Mouse (Mus musculus) neutrophil, adult 5-6 weeks (primary cell): Measurements from ENCODE around the gene Tmem150b. TPM values are rescaled to one million over a fixed set of nuclear protein-coding genes. Genes with fewer than 3 reads are reported as not detected.
A peak's percentile ranks its signal among the peaks of the same experiment; 100 is the strongest.

Experiments used
- ATAC-seq: fragments of 151-379, 151-347 bp; 2 replicates; pipeline ENCODE4 v1.8.0; 2017; ENCODE audit warnings: mild to moderate bottlenecking, moderate TSS enrichment; ENCODE audit not compliant: insufficient number of reproducible peaks, poor library complexity, low FRiP score, severe bottlenecking; ENCODE audit errors: extremely low read depth
- total RNA-seq: library from RNA; stranded (forward); fragments of 200-1000 nt; gene quantifications from 2 replicates; pipeline ENCODE4 v1.2.3, GENCODE M21; 2017

The Tmem150b gene
- total RNA-seq, 1 experiment from 2014 or later = 0.35 TPM

DNA sequence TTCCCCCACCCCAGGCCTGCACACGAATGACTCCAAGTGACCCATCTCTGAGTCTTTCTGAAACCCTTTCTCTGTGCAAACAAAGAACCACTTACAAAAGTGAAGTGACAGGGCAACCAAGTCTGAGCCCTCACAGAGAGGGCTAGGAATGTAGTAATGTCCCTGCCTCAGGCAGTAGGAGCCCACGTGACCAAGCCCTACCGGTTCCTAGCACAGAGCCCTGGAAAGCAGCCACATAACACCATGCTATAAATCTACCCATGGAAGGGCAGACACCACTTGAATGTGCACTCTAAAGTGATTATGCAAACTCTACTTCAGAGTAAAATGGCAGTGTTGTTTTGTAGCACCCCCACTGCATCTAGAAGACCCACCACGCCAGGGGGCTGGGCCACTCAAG lies 53.1 kb downstream of the Tmem150b start:
- no peak for ATAC-seq

DNA sequence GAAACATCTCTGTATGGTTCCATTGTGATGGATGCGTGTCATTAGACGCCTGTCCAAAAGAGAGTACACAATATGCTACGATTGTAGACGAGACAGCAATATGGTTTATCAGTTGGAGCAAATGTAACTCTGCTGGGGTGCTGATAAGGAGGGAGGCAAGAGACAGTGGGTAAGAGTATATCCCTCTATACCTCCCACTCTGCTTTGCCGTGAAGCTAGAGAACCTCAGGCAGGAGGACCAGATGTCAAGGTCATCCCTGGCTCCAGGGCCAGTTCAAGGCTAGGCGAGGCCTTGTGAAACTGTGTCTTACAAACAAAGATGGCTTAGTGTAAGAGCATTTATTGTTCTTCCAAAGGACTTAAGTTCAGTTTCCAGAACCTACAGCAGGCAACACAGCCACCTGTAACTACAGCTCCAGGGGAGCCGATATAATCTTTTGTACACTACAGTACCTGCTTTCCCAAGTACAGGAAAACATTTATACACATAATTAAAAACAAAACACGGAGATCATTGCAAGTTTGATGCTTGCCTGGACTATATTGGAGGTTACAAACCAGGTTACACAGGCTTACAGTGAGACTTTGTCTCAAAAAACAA lies 54.3 kb downstream of the Tmem150b start:
- no peak for ATAC-seq

GRCm38 (mm10) chr7:4669156-4669555 lies 55.9 kb downstream of the Tmem150b start:
- no peak for ATAC-seq

- no peak for ATAC-seq
These were observed 56.5 kb downstream of the Tmem150b start for GRCm38 (mm10) chr7:4668506-4668905.

GRCm38 (mm10) chr7:4666871-4667270 lies 58.2 kb downstream of the Tmem150b start:
- ATAC-seq = no peak

- ATAC-seq = no peak
These were observed 61.3 kb downstream of the Tmem150b start for GRCm38 (mm10) chr7:4663742-4664141.

DNA sequence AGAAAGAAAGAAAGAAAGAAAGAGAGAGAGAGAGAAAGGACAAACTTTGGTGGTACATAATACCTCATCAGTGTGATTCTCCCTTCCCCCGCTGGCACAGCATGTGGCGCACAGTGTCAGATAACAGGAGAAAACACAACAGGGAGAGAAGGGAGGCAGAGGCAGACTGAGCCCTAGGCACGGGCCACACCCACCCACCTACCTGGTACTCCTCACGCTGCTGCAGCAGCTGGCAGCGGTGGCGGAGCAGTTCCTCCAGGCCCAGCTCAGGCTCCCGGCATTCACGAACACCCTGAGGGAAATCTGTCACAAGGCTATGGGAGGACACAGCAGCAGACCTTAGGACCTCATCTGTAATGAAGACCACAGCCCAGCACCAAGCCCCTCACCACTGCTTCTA lies 61.9 kb downstream of the Tmem150b start:
- no peak for ATAC-seq

DNA sequence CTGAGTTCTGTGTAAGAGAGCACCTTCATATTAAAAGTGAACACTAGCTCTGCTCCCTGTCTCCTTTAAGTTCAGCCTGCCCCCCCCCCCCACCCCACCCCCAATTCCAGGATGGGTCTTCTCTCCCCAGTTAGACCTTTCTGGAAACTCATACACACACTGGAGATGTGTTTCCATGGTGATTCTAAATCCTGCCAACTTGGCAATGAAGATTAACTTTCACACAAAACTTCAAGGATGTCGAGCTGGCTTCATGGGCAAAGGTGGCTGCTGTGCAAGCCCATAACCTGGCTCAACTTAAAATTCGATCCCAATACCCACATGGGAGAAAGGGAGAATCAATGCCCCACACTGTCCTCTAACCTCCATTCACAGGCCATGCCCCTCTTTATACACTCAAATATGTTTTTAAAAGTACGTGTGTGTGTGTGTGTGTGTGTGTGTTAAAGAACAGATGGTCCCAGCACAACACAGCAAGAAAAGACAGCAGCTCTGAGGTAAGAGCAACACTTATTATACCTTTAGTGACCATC lies 65.1 kb downstream of the Tmem150b start:
- no peak for ATAC-seq

- peak; percentile 80 for ATAC-seq
These were observed 66.0 kb downstream of the Tmem150b start, which contains the start of gene Ppp6r1 for GRCm38 (mm10) chr7:4658912-4659551. Ppp6r1 (minus strand) TSS chr7:4659019.

- 0 out of 2 replicates have a peak, but pooled peaks have one; percentile 1 for ATAC-seq
These were observed 66.7 kb downstream of the Tmem150b start for GRCm38 (mm10) chr7:4658128-4658907.

DNA sequence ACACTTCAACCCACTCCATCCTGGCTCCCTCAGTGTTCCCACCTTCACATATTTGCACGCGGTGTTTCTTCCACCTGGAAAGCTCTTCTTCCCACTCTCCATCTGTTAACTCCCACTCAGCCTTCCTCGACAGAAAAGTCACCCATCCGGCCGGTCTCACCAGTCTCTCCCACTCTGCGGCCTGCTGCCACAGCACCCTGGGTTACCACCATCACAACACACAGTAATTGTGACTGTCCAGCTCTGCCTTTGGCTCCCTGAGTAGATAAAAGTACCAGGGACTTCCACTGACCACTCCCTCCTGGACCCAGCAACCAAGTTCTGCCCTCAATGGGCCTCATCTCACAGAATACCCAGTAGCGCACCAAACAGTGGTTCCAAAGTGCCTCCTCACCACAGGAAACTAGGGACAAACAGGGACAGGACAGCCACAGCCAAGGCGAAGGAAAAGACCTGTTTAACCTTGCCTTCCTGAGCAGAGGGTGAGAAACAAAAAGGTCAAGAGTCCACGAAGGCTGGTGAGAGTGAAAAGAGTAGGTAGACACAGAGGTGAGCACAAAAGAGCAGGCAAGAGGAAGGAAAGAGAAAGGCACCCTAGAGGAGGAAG lies 67.4 kb downstream of the Tmem150b start:
- no peak for ATAC-seq

Other genes starting within 250 kb of the Tmem150b start
- 297 and 336 TPM in 2 replicates for gene Ppp1r12c, start 223.6 kb downstream of the Tmem150b start, total RNA-seq
- not detected in 2 replicates for gene Tnnt1, start 208.9 kb downstream of the Tmem150b start, total RNA-seq
- gene Tnni3, start 201.0 kb downstream of the Tmem150b start, total RNA-seq = 0.58 TPM in 1 of 2 replicates, not detected in the other
- gene Dnaaf3, start 192.8 kb downstream of the Tmem150b start, total RNA-seq = 0.12 and 0.74 TPM in 2 replicates
- gene Syt5, start 177.7 kb downstream of the Tmem150b start, total RNA-seq = not detected in 2 replicates
- gene Ptprh, start 121.2 kb downstream of the Tmem150b start, total RNA-seq = 0.25 TPM in 1 of 2 replicates, not detected in the other
- 44.9 and 56.3 TPM in 2 replicates for gene Tmem86b, start 93.8 kb downstream of the Tmem150b start, total RNA-seq
- 163 and 174 TPM in 2 replicates for gene Ppp6r1, start 66.2 kb downstream of the Tmem150b start, total RNA-seq
- gene Hspbp1, start 40.2 kb downstream of the Tmem150b start, total RNA-seq = 10.5 and 17.3 TPM in 2 replicates
- gene Brsk1, start 34.6 kb downstream of the Tmem150b start, total RNA-seq = not detected in 2 replicates
- 77.0 and 85.7 TPM in 2 replicates for gene Kmt5c, start 14.9 kb upstream of the Tmem150b start, total RNA-seq
- not detected in 2 replicates for gene Cox6b2, start 27.8 kb upstream of the Tmem150b start, total RNA-seq
- gene Fam71e2, start 46.1 kb upstream of the Tmem150b start, total RNA-seq = not detected in 2 replicates
- not detected in 2 replicates for gene Il11, start 57.6 kb upstream of the Tmem150b start, total RNA-seq
- gene Tmem190, start 57.7 kb upstream of the Tmem150b start, total RNA-seq = not detected in 2 replicates
- 1.1 and 2.2 TPM in 2 replicates for gene Tmem238, start 64.4 kb upstream of the Tmem150b start, total RNA-seq
- gene Rpl28, start 67.6 kb upstream of the Tmem150b start, total RNA-seq = 325 and 398 TPM in 2 replicates
- 94.5 and 103 TPM in 2 replicates for gene Ube2s, start 87.3 kb upstream of the Tmem150b start, total RNA-seq
- gene Shisa7, start 119.4 kb upstream of the Tmem150b start, total RNA-seq = not detected in 2 replicates
- gene Isoc2b, start 145.0 kb upstream of the Tmem150b start, total RNA-seq = 11.3 and 12.2 TPM in 2 replicates
- gene Isoc2a, start 151.9 kb upstream of the Tmem150b start, total RNA-seq = 4.0 and 4.2 TPM in 2 replicates
- not detected in 2 replicates for gene Gm36210, start 181.3 kb upstream of the Tmem150b start, total RNA-seq
- gene Zfp628, start 190.0 kb upstream of the Tmem150b start, total RNA-seq = 6.0 and 7.2 TPM in 2 replicates
- gene Nat14, start 196.8 kb upstream of the Tmem150b start, total RNA-seq = 1.2 and 2.2 TPM in 2 replicates
- gene Ssc5d, start 200.5 kb upstream of the Tmem150b start, total RNA-seq = 0.47 and 1.4 TPM in 2 replicates
- gene Sbk2, start 239.2 kb upstream of the Tmem150b start, total RNA-seq = not detected in 2 replicates
- not detected in 2 replicates for gene Sbk3, start 245.9 kb upstream of the Tmem150b start, total RNA-seq